Mouse (Mus musculus): ENCODE measurements around the gene Cacna1g. TPM values are rescaled to one million over a fixed set of nuclear protein-coding genes. Genes with fewer than 3 reads are reported as not detected.

The Cacna1g gene
- polyA plus RNA-seq, 1 experiment, result 3.4 TPM

- no peaks in the 10 kb centered on the region for H3K36me3 ChIP-seq (ENCODE audit: control insufficient read depth, insufficient read depth, low read length)
- TF ChIP-seq POLR2A (IDR thresholded peaks at IDR 0.05; ENCODE audit: control insufficient read depth, low read depth, low read length), result no peak
- TF ChIP-seq CTCF (IDR thresholded peaks at IDR 0.05; ENCODE audit: control insufficient read depth, insufficient read depth, insufficient replicate concordance, low read depth, low read length), result no peak
- H3K4me1 ChIP-seq (ENCODE audit: control insufficient read depth, insufficient read depth, low read length), result peaks cover 2% of the 10 kb centered on the region; the same call in 1 of the 2 replicates
- no peaks in the 10 kb centered on the region for H3K27me3 ChIP-seq (ENCODE audit: control insufficient read depth, insufficient read depth, low read length)
- H3K4me3 ChIP-seq (ENCODE audit: control insufficient read depth, low read depth, low read length), result no peak overlapping the region
- H3K27ac ChIP-seq (ENCODE audit: control insufficient read depth, insufficient read depth, low read depth, low read length), result no peak overlapping the region
These were observed 28.7 kb downstream of the Cacna1g start for GRCm38 (mm10) chr11:94445300-94445699.

GRCm38 (mm10) chr11:94444829-94445228 is 29.2 kb downstream of the Cacna1g start:
- no peak overlapping the region for H3K27ac ChIP-seq (ENCODE audit: control insufficient read depth, insufficient read depth, low read depth, low read length)
- no peak overlapping the region for H3K4me3 ChIP-seq (ENCODE audit: control insufficient read depth, low read depth, low read length)
- H3K4me1 ChIP-seq (ENCODE audit: control insufficient read depth, insufficient read depth, low read length), result peaks cover 2% of the 10 kb centered on the region; the same call in 1 of the 2 replicates
- no peaks in the 10 kb centered on the region for H3K36me3 ChIP-seq (ENCODE audit: control insufficient read depth, insufficient read depth, low read length)
- H3K27me3 ChIP-seq (ENCODE audit: control insufficient read depth, insufficient read depth, low read length), result no peaks in the 10 kb centered on the region
- TF ChIP-seq CTCF (IDR thresholded peaks at IDR 0.05; ENCODE audit: control insufficient read depth, insufficient read depth, insufficient replicate concordance, low read depth, low read length), result no peak
- no peak for TF ChIP-seq POLR2A (IDR thresholded peaks at IDR 0.05; ENCODE audit: control insufficient read depth, low read depth, low read length)

- Histone ChIP-seq H3K36me3 (ENCODE audit: control insufficient read depth, insufficient read depth, low read length) (no peaks in the 10 kb centered on the region), H3K4me3 (ENCODE audit: control insufficient read depth, low read depth, low read length) (no peak overlapping the region), H3K4me1 (ENCODE audit: control insufficient read depth, insufficient read depth, low read length) (no peaks in the 10 kb centered on the region), H3K27ac (ENCODE audit: control insufficient read depth, insufficient read depth, low read depth, low read length) (no peak overlapping the region), H3K27me3 (ENCODE audit: control insufficient read depth, insufficient read depth, low read length) (no peaks in the 10 kb centered on the region)
- TF ChIP-seq POLR2A (IDR thresholded peaks at IDR 0.05; ENCODE audit: control insufficient read depth, low read depth, low read length) (no peak), CTCF (IDR thresholded peaks at IDR 0.05; ENCODE audit: control insufficient read depth, insufficient read depth, insufficient replicate concordance, low read depth, low read length) (no peak)
These were observed 32.2 kb downstream of the Cacna1g start for GRCm38 (mm10) chr11:94441752-94442151.

GRCm38 (mm10) chr11:94441122-94441521 is 32.9 kb downstream of the Cacna1g start:
- no peak for TF ChIP-seq CTCF (IDR thresholded peaks at IDR 0.05; ENCODE audit: control insufficient read depth, insufficient read depth, insufficient replicate concordance, low read depth, low read length)
- no peak for TF ChIP-seq POLR2A (IDR thresholded peaks at IDR 0.05; ENCODE audit: control insufficient read depth, low read depth, low read length)
- no peaks in the 10 kb centered on the region for H3K4me1 ChIP-seq (ENCODE audit: control insufficient read depth, insufficient read depth, low read length)
- no peak overlapping the region for H3K4me3 ChIP-seq (ENCODE audit: control insufficient read depth, low read depth, low read length)
- no peak overlapping the region for H3K27ac ChIP-seq (ENCODE audit: control insufficient read depth, insufficient read depth, low read depth, low read length)
- no peaks in the 10 kb centered on the region for H3K27me3 ChIP-seq (ENCODE audit: control insufficient read depth, insufficient read depth, low read length)
- no peaks in the 10 kb centered on the region for H3K36me3 ChIP-seq (ENCODE audit: control insufficient read depth, insufficient read depth, low read length)

- H3K27ac ChIP-seq (ENCODE audit: control insufficient read depth, insufficient read depth, low read depth, low read length), result no peak overlapping the region
- no peak overlapping the region for H3K4me3 ChIP-seq (ENCODE audit: control insufficient read depth, low read depth, low read length)
- no peaks in the 10 kb centered on the region for H3K36me3 ChIP-seq (ENCODE audit: control insufficient read depth, insufficient read depth, low read length)
- TF ChIP-seq POLR2A (IDR thresholded peaks at IDR 0.05; ENCODE audit: control insufficient read depth, low read depth, low read length) (no peak), CTCF (IDR thresholded peaks at IDR 0.05; ENCODE audit: control insufficient read depth, insufficient read depth, insufficient replicate concordance, low read depth, low read length) (no peak)
- no peaks in the 10 kb centered on the region for H3K27me3 ChIP-seq (ENCODE audit: control insufficient read depth, insufficient read depth, low read length)
- H3K4me1 ChIP-seq (ENCODE audit: control insufficient read depth, insufficient read depth, low read length), result no peaks in the 10 kb centered on the region
These were observed 33.6 kb downstream of the Cacna1g start for GRCm38 (mm10) chr11:94440421-94440820.

GRCm38 (mm10) chr11:94429011-94429651 is 44.9 kb downstream of the Cacna1g start:
- Histone ChIP-seq H3K4me3 (ENCODE audit: control insufficient read depth, low read depth, low read length) (no peak overlapping the region), H3K27ac (ENCODE audit: control insufficient read depth, insufficient read depth, low read depth, low read length) (no peak overlapping the region), H3K4me1 (ENCODE audit: control insufficient read depth, insufficient read depth, low read length) (no peaks in the 10 kb centered on the region), H3K27me3 (ENCODE audit: control insufficient read depth, insufficient read depth, low read length) (no peaks in the 10 kb centered on the region), H3K36me3 (ENCODE audit: control insufficient read depth, insufficient read depth, low read length) (no peaks in the 10 kb centered on the region)
- TF ChIP-seq POLR2A (IDR thresholded peaks at IDR 0.05; ENCODE audit: control insufficient read depth, low read depth, low read length) (no peak), CTCF (IDR thresholded peaks at IDR 0.05; ENCODE audit: control insufficient read depth, insufficient read depth, insufficient replicate concordance, low read depth, low read length) (no peak)

- H3K36me3 ChIP-seq (ENCODE audit: control insufficient read depth, insufficient read depth, low read length), result no peaks in the 10 kb centered on the region
- TF ChIP-seq CTCF (IDR thresholded peaks at IDR 0.05; ENCODE audit: control insufficient read depth, insufficient read depth, insufficient replicate concordance, low read depth, low read length) (no peak), POLR2A (IDR thresholded peaks at IDR 0.05; ENCODE audit: control insufficient read depth, low read depth, low read length) (no peak)
- H3K4me3 ChIP-seq (ENCODE audit: control insufficient read depth, low read depth, low read length), result no peak overlapping the region
- H3K27me3 ChIP-seq (ENCODE audit: control insufficient read depth, insufficient read depth, low read length), result no peaks in the 10 kb centered on the region
- no peak overlapping the region for H3K27ac ChIP-seq (ENCODE audit: control insufficient read depth, insufficient read depth, low read depth, low read length)
- no peaks in the 10 kb centered on the region for H3K4me1 ChIP-seq (ENCODE audit: control insufficient read depth, insufficient read depth, low read length)
These were observed 45.7 kb downstream of the Cacna1g start for GRCm38 (mm10) chr11:94428091-94428835.
